Mouse (Mus musculus) bone marrow macrophage, adult 2 months (primary cell): Measurements from ENCODE around the gene Spag6. TPM values are rescaled to one million over a fixed set of nuclear protein-coding genes. Genes with fewer than 3 reads are reported as not detected.

Experiments
- H3K27ac ChIP-seq: 2 replicates; pipeline ENCODE4 v1.5.1; 2012; ENCODE audit warnings: low read depth, low read length; ENCODE audit not compliant: insufficient read depth
- H3K4me1 ChIP-seq: 2 replicates; pipeline ENCODE4 v1.6.1; 2012; ENCODE audit warnings: low read length; ENCODE audit not compliant: control insufficient read depth, insufficient read depth
- H3K4me3 ChIP-seq: 2 replicates; pipeline ENCODE4 v1.5.1; 2012; ENCODE audit warnings: mild to moderate bottlenecking, low read length, moderate library complexity; ENCODE audit not compliant: insufficient read depth
- CTCF ChIP-seq: IDR thresholded peaks from 2 replicates; pipeline ENCODE4 v1.5.1; 2012; ENCODE audit warnings: low read depth, mild to moderate bottlenecking, low read length, moderate library complexity
- POLR2A ChIP-seq: IDR thresholded peaks from 2 replicates; pipeline ENCODE4 v1.6.1; 2012; ENCODE audit warnings: mild to moderate bottlenecking, low read depth, low read length, borderline replicate concordance
- polyA plus RNA-seq: library from polyadenylated mRNA; stranded (reverse); fragments of >200 nt; gene quantifications from 2 replicates; pipeline ENCODE4 v1.2.4, GENCODE M21; 2012; ENCODE audit not compliant: missing spikeins, insufficient read depth, insufficient read length

Gene Spag6
- polyA plus RNA-seq, 1 experiment, result not detected

GRCm38 (mm10) chr2:18722208-18722830, 28.5 kb downstream of the Spag6 start:
- Histone ChIP-seq H3K27ac (no peak overlapping the region), H3K4me1 (no peaks in the 10 kb centered on the region), H3K4me3 (no peak overlapping the region)
- TF ChIP-seq POLR2A (no peak), CTCF (no peak)

- no peak for TF ChIP-seq CTCF
- no peak for TF ChIP-seq POLR2A
- Histone ChIP-seq H3K4me1 (no peaks in the 10 kb centered on the region), H3K27ac (no peak overlapping the region), H3K4me3 (no peak overlapping the region)
Observed at GRCm38 (mm10) chr2:18724462-18724861, 30.6 kb downstream of the Spag6 start.

- Histone ChIP-seq H3K4me1 (no peaks in the 10 kb centered on the region), H3K4me3 (no peak overlapping the region), H3K27ac (no peak overlapping the region)
- TF ChIP-seq POLR2A, result no peak
- no peak for TF ChIP-seq CTCF
Observed at GRCm38 (mm10) chr2:18725880-18726279, 32.0 kb downstream of the Spag6 start.

GRCm38 (mm10) chr2:18731718-18732117, 37.9 kb downstream of the Spag6 start:
- H3K27ac ChIP-seq, result no peak overlapping the region
- no peak for TF ChIP-seq CTCF
- TF ChIP-seq POLR2A, result no peak
- no peak overlapping the region for H3K4me3 ChIP-seq
- peaks cover 10% of the 10 kb centered on the region for H3K4me1 ChIP-seq

- no peak for TF ChIP-seq CTCF
- no peak for TF ChIP-seq POLR2A
- no peak overlapping the region for H3K4me3 ChIP-seq
Observed at GRCm38 (mm10) chr2:18734394-18735127, 40.7 kb downstream of the Spag6 start.

GRCm38 (mm10) chr2:18737040-18737439, 43.2 kb downstream of the Spag6 start:
- H3K27ac ChIP-seq, result no peak overlapping the region
- H3K4me3 ChIP-seq, result no peak overlapping the region
- peaks cover 10% of the 10 kb centered on the region for H3K4me1 ChIP-seq
- TF ChIP-seq CTCF (no peak), POLR2A (no peak)

More at GRCm38 (mm10) chr2:18734394-18735127, 40.7 kb downstream of the Spag6 start:
- no peak overlapping the region for H3K27ac ChIP-seq
- peaks cover 10% of the 10 kb centered on the region for H3K4me1 ChIP-seq

GRCm38 (mm10) chr2:18739216-18739615, 45.4 kb downstream of the Spag6 start:
- H3K27ac ChIP-seq, result no peak overlapping the region
- no peak overlapping the region for H3K4me3 ChIP-seq
- H3K4me1 ChIP-seq, result peaks cover 8% of the 10 kb centered on the region
- TF ChIP-seq POLR2A (no peak), CTCF (no peak)

- H3K4me3 ChIP-seq, result no peak overlapping the region
- TF ChIP-seq CTCF (no peak), POLR2A (no peak)
Observed at GRCm38 (mm10) chr2:18756144-18756543, 62.3 kb downstream of the Spag6 start.

GRCm38 (mm10) chr2:18764846-18765245, 71.0 kb downstream of the Spag6 start:
- Histone ChIP-seq H3K27ac (no peak overlapping the region), H3K4me1 (no peaks in the 10 kb centered on the region), H3K4me3 (no peak overlapping the region)
- no peak for TF ChIP-seq CTCF
- TF ChIP-seq POLR2A, result no peak

More at GRCm38 (mm10) chr2:18756144-18756543, 62.3 kb downstream of the Spag6 start:
- Histone ChIP-seq H3K27ac (no peak overlapping the region), H3K4me1 (no peaks in the 10 kb centered on the region)
